Mouse (Mus musculus) CH12.LX (cell line): Measurements from ENCODE around the gene Eya2. TPM values are rescaled to one million over a fixed set of nuclear protein-coding genes. Genes with fewer than 3 reads are reported as not detected.

Experiments
- DNase-seq: peaks from one replicate; pipeline ENCODE4 v3.0.0-alpha.2; 2013; ENCODE audit errors: extremely low read depth
- H3K27ac ChIP-seq: 2 replicates; pipeline ENCODE4 v1.5.1; 2012; ENCODE audit warnings: low read depth, mild to moderate bottlenecking, control low read depth, moderate library complexity; ENCODE audit not compliant: insufficient read depth
- H3K27me3 ChIP-seq: replicated peaks from 2 replicates; pipeline ENCODE3; 2012; ENCODE audit warnings: inconsistent platforms
- H3K36me3 ChIP-seq, 2 experiments: replicated peaks in 1 of 2; 2 replicates each; pipeline versions ENCODE3 to v1.6.1; 2012; ENCODE audit warnings: inconsistent platforms in 1 of 2, low read length in 1 of 2, mild to moderate bottlenecking in 1 of 2, mixed read lengths in 1 of 2, moderate library complexity in 1 of 2; ENCODE audit not compliant: control insufficient read depth in 1 of 2, insufficient read depth in 1 of 2
- H3K4me1 ChIP-seq, 2 experiments: 2 replicates each; pipeline ENCODE4 v1.6.1; 2012; ENCODE audit warnings: inconsistent platforms in 1 of 2, moderate library complexity in 1 of 2; ENCODE audit not compliant: insufficient read depth in 2 of 2, control insufficient read depth in 1 of 2
- H3K4me2 ChIP-seq: 2 replicates; pipeline ENCODE4 v1.6.1; 2012; ENCODE audit warnings: low read depth, mild to moderate bottlenecking, control low read depth; ENCODE audit not compliant: poor library complexity, insufficient read depth, severe bottlenecking
- H3K4me3 ChIP-seq, 3 experiments: fragments of 150-350 bp in 1 of 3; sonication (generic) in 1 of 3; replicated peaks in 1 of 3; 2 replicates each; pipeline versions ENCODE3 to v1.5.1; 2011 to 2012; ENCODE audit warnings: low read depth in 2 of 3, low read length in 2 of 3, mild to moderate bottlenecking in 2 of 3, moderate library complexity in 2 of 3, control low read depth in 1 of 3, improper control_type of control experiment in 1 of 3, inconsistent platforms in 1 of 3, mixed read lengths in 1 of 3; ENCODE audit not compliant: poor library complexity in 1 of 3
- H3K79me2 ChIP-seq: replicated peaks from 2 replicates; pipeline ENCODE4 v1.6.1; 2012; ENCODE audit warnings: mild to moderate bottlenecking, moderate library complexity; ENCODE audit not compliant: control insufficient read depth, poor library complexity, insufficient read depth, severe bottlenecking; ENCODE audit errors: extremely low read depth
- H3K9ac ChIP-seq: 2 replicates; pipeline ENCODE4 v1.6.1; 2012; ENCODE audit warnings: low read depth, mild to moderate bottlenecking, control low read depth, moderate library complexity; ENCODE audit not compliant: insufficient read depth
- H3K9me3 ChIP-seq: replicated peaks from 2 replicates; pipeline ENCODE3; 2012; ENCODE audit warnings: low read length, inconsistent platforms, mixed read lengths
- BHLHE40 ChIP-seq: IDR thresholded peaks from 2 replicates; pipeline ENCODE4 v1.6.1; 2011; ENCODE audit warnings: mild to moderate bottlenecking, low read depth, low read length, improper control_type of control experiment
- CHD2 ChIP-seq: IDR thresholded peaks from 2 replicates; pipeline ENCODE4 v1.6.1; 2011; ENCODE audit warnings: low read length, improper control_type of control experiment
- E2F4 ChIP-seq: IDR thresholded peaks from 2 replicates; pipeline ENCODE4 v1.6.1; 2011; ENCODE audit warnings: low read depth, low read length, improper control_type of control experiment; ENCODE audit not compliant: insufficient replicate concordance
- ELF1 ChIP-seq: IDR thresholded peaks from 2 replicates; pipeline ENCODE4 v1.6.1; 2014; ENCODE audit warnings: low read depth, mild to moderate bottlenecking, inconsistent platforms, low read length, improper control_type of control experiment
- JUN ChIP-seq: IDR thresholded peaks from 2 replicates; pipeline ENCODE4 v1.6.1; 2011; ENCODE audit warnings: low read depth, mild to moderate bottlenecking, low read length, improper control_type of control experiment, moderate library complexity; ENCODE audit not compliant: insufficient read depth
- KAT2A ChIP-seq: IDR thresholded peaks from 2 replicates; pipeline ENCODE4 v1.6.1; 2012; ENCODE audit warnings: low read length, improper control_type of control experiment, inconsistent platforms; ENCODE audit not compliant: insufficient replicate concordance
- MAZ ChIP-seq: IDR thresholded peaks from 2 replicates; pipeline ENCODE4 v1.6.1; 2012; ENCODE audit warnings: low read depth, mild to moderate bottlenecking, inconsistent platforms, low read length, improper control_type of control experiment, moderate library complexity
- MYC ChIP-seq: IDR thresholded peaks from 2 replicates; pipeline ENCODE4 v1.6.1; 2011; ENCODE audit warnings: low read depth, mild to moderate bottlenecking, improper control_type of control experiment, low read length
- NELFE ChIP-seq: IDR thresholded peaks from 2 replicates; pipeline ENCODE4 v1.6.1; 2011; ENCODE audit warnings: low read depth, low read length, improper control_type of control experiment
- PAX5 ChIP-seq: IDR thresholded peaks from 2 replicates; pipeline ENCODE4 v1.6.1; 2012; ENCODE audit warnings: low read length, inconsistent platforms, mixed read lengths
- RCOR1 ChIP-seq: conservative IDR thresholded peaks from 2 replicates; pipeline ENCODE4 v1.6.1; 2012; ENCODE audit warnings: low read depth, mild to moderate bottlenecking, inconsistent platforms, low read length, improper control_type of control experiment
- UBTF ChIP-seq: IDR thresholded peaks from 2 replicates; pipeline ENCODE4 v1.6.1; 2012; ENCODE audit warnings: low read depth, mild to moderate bottlenecking, inconsistent platforms, low read length, improper control_type of control experiment, moderate library complexity
- USF1 ChIP-seq: IDR thresholded peaks from 2 replicates; pipeline ENCODE4 v1.6.1; 2014; ENCODE audit warnings: low read depth, mild to moderate bottlenecking, inconsistent platforms, low read length, improper control_type of control experiment
- USF2 ChIP-seq: conservative IDR thresholded peaks from 2 replicates; pipeline ENCODE4 v1.6.1; 2011; ENCODE audit warnings: low read depth, low read length, improper control_type of control experiment
- ZC3H11A ChIP-seq: IDR thresholded peaks from 2 replicates; pipeline ENCODE4 v1.6.1; 2012; ENCODE audit warnings: low read depth, mild to moderate bottlenecking, inconsistent platforms, low read length, improper control_type of control experiment
- ZNF384 ChIP-seq: IDR thresholded peaks from 2 replicates; pipeline ENCODE4 v1.6.1; 2012; ENCODE audit warnings: low read depth, low read length, improper control_type of control experiment, inconsistent platforms
- dilution Hi-C: fragments of 300-500 bp; cut with MboI; formaldehyde crosslinking; loops from 2 replicates; pipeline ENCODE4 v1.14.3; 2020; ENCODE audit warnings: low sequenced_read_pairs; ENCODE audit not compliant: extremely low pct_unique_long_range_greater_than_20kb, extremely low pct_ligation_motif_present
- in situ Hi-C: fragments of 300-500 bp; cut with MboI; formaldehyde crosslinking; loops from 3 replicates; pipeline ENCODE4 v1.14.3; 2019; ENCODE audit warnings: low sequenced_read_pairs, low pct_ligation_motif_present, low pct_unique_long_range_greater_than_20kb, mixed read lengths
- polyA plus RNA-seq: library from polyadenylated mRNA; unstranded; fragments of >175 nt; gene quantifications from 2 replicates; pipeline ENCODE4 v1.2.1, GENCODE M21; 2012; ENCODE audit warnings: low read depth; ENCODE audit not compliant: insufficient read length
- total RNA-seq, 2 experiments: library from RNA; depleted of rRNA; stranded (reverse); fragments of 300-350 nt in 1 of 2; fragments of >200 nt in 1 of 2; gene quantifications; 2 replicates each; pipeline ENCODE4 v1.2.3; 2012 to 2014

Eya2 gene
- total and polyA plus RNA-seq, 3 experiments = not detected

DNA sequence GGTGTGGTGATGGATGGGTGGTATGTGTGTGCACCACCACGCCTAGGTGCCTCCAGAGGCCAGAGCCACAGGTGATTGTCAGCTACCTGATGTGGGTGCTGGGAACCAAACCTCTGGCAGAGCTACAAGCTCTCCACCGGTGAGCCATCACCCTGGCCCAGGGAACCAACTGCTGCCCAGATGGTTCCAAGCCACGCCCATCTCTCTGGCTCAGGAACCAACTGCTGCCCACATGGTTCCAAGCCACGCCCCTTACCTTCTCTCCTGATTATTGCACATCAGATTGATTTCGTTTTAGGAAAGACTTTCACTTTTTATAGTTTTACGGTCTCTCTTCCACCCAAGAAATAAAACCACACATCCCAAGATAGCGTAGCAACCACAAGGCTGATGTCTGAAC is 153.1 kb downstream of the Eya2 start:
- Histone ChIP-seq H3K4me3 (no peak overlapping the region), H3K79me2 (no peaks in the 10 kb centered on the region), H3K4me1 (peaks cover 7 to 14% of the 10 kb centered on the region in 2 experiments), H3K9me3 (no peaks in the 10 kb centered on the region), H3K36me3 (no peaks in the 10 kb centered on the region), H3K27me3 (no peaks in the 10 kb centered on the region), H3K4me2 (no peak overlapping the region), H3K9ac (no peak overlapping the region), H3K27ac (no peak overlapping the region)
- in situ Hi-C loops = no loop called here
- DNase-seq = no peak
- no peak for TF ChIP-seq MYC
- TF ChIP-seq NELFE = no peak
- TF ChIP-seq BHLHE40 = no peak
- no peak for TF ChIP-seq USF2
- TF ChIP-seq UBTF = no peak
- TF ChIP-seq E2F4 = no peak
- no peak for TF ChIP-seq CHD2
- no peak for TF ChIP-seq KAT2A
- no peak for TF ChIP-seq JUN
- no peak for TF ChIP-seq PAX5
- no peak for TF ChIP-seq ZC3H11A
- TF ChIP-seq ELF1 = no peak
- no peak for TF ChIP-seq RCOR1
- dilution Hi-C loops = no loop called here

GRCm38 (mm10) chr2:165748426-165748825 is 153.6 kb downstream of the Eya2 start:
- TF ChIP-seq ELF1 = no peak
- TF ChIP-seq MAZ = no peak
- TF ChIP-seq USF1 = no peak
- no peak for TF ChIP-seq ZNF384
- Histone ChIP-seq H3K79me2 (no peaks in the 10 kb centered on the region), H3K9ac (no peak overlapping the region), H3K27me3 (no peaks in the 10 kb centered on the region), H3K36me3 (no peaks in the 10 kb centered on the region), H3K4me2 (no peak overlapping the region), H3K27ac (no peak overlapping the region), H3K4me1 (peaks cover 7 to 16% of the 10 kb centered on the region in 2 experiments), H3K9me3 (no peaks in the 10 kb centered on the region), H3K4me3 (no peak overlapping the region)
- in situ Hi-C loops (no loop called here), dilution Hi-C loops (no loop called here)
- no peak for DNase-seq
